Mouse (Mus musculus): Measurements from ENCODE around the gene Msx1. TPM values are rescaled to one million over a fixed set of nuclear protein-coding genes. Genes with fewer than 3 reads are reported as not detected.

Gene Msx1
- total and polyA plus RNA-seq, 3 experiments: 1.4 to 5.2 (median 2.3) TPM

DNA sequence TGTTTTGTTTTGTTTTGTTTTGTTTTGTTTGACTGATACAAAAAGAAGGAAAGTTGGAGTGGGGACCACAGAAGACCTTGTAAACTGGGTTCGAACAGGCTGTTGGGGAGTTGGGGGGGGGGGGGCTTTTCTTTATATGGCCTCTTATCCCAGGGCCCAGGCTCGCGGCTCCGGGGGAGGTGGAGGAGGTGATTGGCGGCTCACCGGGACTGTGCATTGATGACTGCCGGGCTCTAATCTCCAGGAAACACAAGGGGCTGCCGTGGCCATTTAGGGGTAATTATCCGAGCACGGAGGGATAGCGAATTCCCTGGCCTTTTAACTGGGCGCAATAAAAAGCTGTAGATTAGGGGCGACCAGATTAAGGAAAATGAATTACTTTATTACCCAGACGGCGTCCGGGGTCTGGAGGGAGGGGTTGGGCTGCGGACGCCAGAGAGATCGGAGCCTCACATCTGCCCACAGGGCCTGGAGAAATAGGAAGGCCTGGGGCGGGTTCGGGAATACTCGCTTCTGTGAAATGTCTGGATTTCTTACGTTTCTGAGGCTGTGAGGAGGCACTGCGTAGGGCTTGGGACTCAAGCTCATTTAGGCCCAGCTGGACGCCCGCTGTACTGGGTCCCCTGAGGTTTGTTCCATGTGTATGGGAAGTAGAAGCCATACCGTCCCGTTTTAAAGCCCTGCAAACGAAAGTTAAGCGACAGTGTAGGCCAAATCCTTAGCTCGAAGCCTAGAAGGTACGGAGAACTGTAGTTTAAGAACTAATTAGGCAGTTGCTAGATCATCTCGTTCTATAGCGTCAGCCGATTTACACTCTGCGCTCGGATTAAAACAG lies 1.4 kb upstream of the Msx1 start:
- DNase-seq: no peak

GRCm38 (mm10) chr5:37825111-37825600 lies 773 bp upstream of the Msx1 start:
- no peak for DNase-seq

- no peak for DNase-seq
Observed at GRCm38 (mm10) chr5:37823721-37824460, 492 bp downstream of the Msx1 start.

GRCm38 (mm10) chr5:37822791-37823720 lies 1.3 kb downstream of the Msx1 start:
- peak; percentile 46 for DNase-seq

GRCm38 (mm10) chr5:37822116-37822707 lies 2.2 kb downstream of the Msx1 start:
- DNase-seq: no peak

DNA sequence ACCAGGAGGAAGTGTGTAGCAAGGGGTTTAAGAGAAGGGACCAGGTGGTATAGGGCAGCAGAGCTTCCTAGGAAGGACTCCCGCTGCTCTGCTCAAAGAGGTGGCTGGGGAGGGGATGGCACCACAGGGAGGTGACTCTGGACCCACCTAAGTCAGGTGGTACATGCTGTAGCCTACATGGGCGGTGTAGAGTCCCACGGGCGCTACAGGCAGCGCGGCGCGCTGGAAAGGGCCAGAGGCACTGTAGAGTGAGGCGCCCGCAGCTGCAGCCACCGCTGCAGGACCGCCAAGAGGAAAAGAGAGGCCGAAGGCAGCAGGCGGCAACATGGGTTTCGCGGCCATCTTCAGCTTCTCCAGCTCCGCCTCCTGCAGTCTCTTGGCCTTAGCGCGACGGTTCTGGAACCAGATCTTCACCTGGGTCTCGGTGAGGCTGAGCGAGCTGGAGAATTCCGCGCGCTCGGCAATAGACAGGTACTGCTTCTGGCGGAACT lies 3.2 kb downstream of the Msx1 start:
- DNase-seq: no peak

- no peak for DNase-seq
Observed at GRCm38 (mm10) chr5:37820689-37821088, 3.7 kb downstream of the Msx1 start.

- DNase-seq: no peak
Observed at GRCm38 (mm10) chr5:37819971-37820370, 4.4 kb downstream of the Msx1 start.

GRCm38 (mm10) chr5:37819541-37819940 lies 4.8 kb downstream of the Msx1 start:
- DNase-seq: no peak

DNA sequence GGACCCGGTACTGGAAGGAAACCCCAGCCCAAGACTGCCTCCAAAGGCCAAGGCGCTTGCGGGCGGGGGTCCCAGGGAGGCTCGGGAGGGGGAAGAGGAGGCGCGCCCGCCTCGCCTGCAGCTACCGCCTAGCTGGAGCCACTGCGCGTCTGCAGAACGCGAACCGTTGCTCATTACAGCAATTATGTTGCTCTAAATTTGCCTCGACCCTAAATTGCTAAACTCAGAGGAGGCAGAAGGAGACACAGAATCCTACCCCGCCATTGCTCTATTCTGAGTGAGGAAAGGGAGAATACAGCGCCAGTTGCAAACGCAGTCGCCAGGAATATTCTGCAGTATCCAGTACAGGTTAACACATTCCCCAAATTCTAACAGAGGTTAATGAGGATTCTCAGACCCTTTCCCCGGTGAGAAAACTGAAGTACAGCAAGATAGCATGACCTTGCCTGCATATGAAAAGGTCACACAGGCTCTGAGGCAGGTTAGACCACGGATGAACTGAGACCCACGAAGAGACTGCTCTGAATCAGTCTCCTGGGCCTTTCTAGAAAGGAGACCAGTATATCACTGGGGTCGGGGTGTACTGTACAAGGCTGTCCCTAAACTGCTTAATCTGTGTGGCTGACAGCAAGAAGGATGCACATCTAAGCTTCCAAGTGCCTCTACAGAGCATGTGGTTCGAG lies 5.7 kb downstream of the Msx1 start:
- DNase-seq: no peak

GRCm38 (mm10) chr5:37817658-37818532 lies 6.5 kb downstream of the Msx1 start:
- no peak for DNase-seq

- peak; percentile 53 for DNase-seq
Observed at GRCm38 (mm10) chr5:37816907-37817657, 7.3 kb downstream of the Msx1 start.

- DNase-seq: no peak
Observed at GRCm38 (mm10) chr5:37815909-37816308, 8.5 kb downstream of the Msx1 start.

DNA sequence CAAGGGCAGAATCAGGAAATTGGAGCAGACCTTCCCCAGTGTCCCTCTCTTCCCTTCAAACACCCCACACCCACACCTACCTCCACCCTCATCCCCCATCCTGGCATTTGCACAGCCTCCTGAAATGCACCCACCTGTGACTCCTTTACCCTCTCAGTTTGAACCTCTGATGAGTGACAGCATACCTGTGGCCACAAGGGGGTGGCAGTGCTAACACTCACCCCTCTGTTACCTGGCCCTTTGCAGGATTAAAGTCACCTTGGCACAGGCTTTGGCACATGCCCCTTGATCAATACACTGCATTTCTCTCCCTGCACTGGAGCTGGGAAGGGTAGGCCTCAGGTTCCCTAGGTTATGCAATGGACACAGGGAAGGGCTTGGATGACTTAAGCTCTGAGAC lies 10.2 kb downstream of the Msx1 start:
- no peak for DNase-seq

DNA sequence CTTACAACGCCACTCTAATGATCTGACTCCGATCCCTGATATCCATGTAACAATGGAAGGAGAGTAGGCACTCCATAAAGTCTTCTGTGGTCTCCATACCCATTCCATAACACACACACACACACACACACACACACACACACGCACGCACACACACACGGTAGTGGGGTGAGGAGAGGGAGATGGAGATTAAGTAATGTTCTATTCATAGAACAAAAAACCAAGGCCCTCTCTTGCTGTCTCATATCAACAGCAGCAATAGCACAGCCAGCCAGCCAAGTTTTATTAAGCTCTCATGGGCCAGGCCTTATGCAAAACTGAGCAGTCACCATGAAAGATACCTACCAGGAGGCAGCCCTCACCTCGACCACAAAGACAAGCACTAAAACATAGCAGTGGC lies 19.1 kb downstream of the Msx1 start:
- no peak for DNase-seq

DNA sequence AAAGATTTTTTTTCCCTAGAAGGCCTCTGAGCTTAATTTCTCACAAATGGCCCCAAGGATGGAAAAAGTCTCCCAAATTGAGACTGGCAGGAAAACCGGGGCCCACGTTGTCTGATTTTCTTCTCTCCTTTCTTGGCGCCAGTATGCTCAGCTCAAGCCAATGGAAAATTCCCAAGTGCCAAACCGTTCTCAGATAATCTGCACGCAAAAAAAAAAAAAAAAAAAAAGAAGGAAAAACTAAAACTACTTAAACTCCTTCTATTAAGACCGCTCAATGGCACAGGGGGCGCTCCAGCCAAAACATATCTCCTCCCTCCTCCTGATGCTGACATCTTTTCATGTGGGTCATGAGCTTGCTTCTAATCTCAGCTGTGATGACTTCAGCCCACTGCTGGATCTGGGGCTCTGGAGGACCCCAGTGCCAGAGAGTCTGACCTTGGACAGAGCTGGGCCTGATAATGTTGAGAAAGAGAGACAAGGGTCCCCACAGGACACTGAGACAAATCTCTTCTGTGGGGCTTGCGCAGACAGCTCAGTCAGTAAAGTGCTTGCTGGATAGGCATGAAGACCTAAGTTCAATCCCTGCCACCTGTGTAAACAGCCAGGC lies 19.8 kb downstream of the Msx1 start:
- DNase-seq: no peak

DNA sequence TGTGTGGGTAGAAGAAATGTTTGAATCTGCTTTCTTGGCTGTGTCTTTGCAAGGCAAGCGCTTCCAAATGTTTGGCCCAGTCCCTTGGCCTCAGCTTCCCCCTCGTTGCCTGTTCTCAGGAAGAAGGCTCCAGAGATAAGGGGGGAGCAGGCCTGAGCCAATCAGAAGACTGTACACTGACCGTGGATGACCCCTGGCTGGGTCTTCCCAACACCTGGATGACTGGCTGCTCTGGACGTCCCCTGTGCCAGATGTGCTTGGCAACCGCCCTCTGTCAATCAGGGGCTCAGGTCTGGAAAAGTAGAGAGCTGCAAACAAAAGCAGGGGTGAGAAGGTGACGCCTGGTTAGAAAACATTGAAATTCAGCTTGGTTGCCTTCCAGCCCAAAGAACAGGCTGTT lies 27.1 kb downstream of the Msx1 start:
- no peak for DNase-seq

- DNase-seq: no peak
Observed at GRCm38 (mm10) chr5:37796751-37797150, 27.6 kb downstream of the Msx1 start.

- no peak for DNase-seq
Observed at GRCm38 (mm10) chr5:37795691-37796090, 28.7 kb downstream of the Msx1 start.
